Mouse (Mus musculus) 3T3-L1 (cell line): ENCODE data around the gene Zfp605.
A peak's percentile ranks its signal among the peaks of the same experiment; 100 is the strongest.
"Not testable (repeated sequence)": the region's sequence is repeated elsewhere in the genome, so short reads cannot be mapped to it uniquely, and the experiment has no call there.

Experiments
- DNase-seq: peaks from one replicate; pipeline ENCODE4 v3.0.0-alpha.2; 2015; ENCODE audit warnings: low read depth, low spot score

Gene Zfp605

GRCm38 (mm10) chr5:110107581-110108304 lies 2.1 kb upstream of the Zfp605 start, which contains the start of gene Gtpbp6:
Gene Gtpbp6, minus strand, starts transcription at chr5:110108197.
- peak; percentile 99 for DNase-seq

- DNase-seq, result peak; percentile 99
Measured at GRCm38 (mm10) chr5:110108305-110108628, 1.6 kb upstream of the Zfp605 start.

GRCm38 (mm10) chr5:110122380-110122779 lies 12.5 kb downstream of the Zfp605 start:
- DNase-seq, result not testable (repeated sequence)

- peak; percentile 96 for DNase-seq
Measured at GRCm38 (mm10) chr5:110135293-110136086, 25.6 kb downstream of the Zfp605 start, which contains the start of gene Chfr. Gene Chfr, plus strand, starts transcription at chr5:110135842.

GRCm38 (mm10) chr5:110136087-110136464 lies 26.2 kb downstream of the Zfp605 start:
- DNase-seq, result no peak

- DNase-seq, result no peak
Measured at GRCm38 (mm10) chr5:110137816-110138215, 27.9 kb downstream of the Zfp605 start.

GRCm38 (mm10) chr5:110139325-110139724 lies 29.4 kb downstream of the Zfp605 start:
- DNase-seq, result no peak

- DNase-seq, result no peak
Measured at GRCm38 (mm10) chr5:110140424-110140823, 30.5 kb downstream of the Zfp605 start.

GRCm38 (mm10) chr5:110142309-110142708 lies 32.4 kb downstream of the Zfp605 start:
- peak; percentile 92 for DNase-seq

- peak; percentile 63 for DNase-seq
Measured at GRCm38 (mm10) chr5:110143007-110143406, 33.1 kb downstream of the Zfp605 start.

- no peak for DNase-seq
Measured at GRCm38 (mm10) chr5:110169374-110169773, 59.5 kb downstream of the Zfp605 start.

- DNase-seq, result peak; percentile 94
Measured at GRCm38 (mm10) chr5:110176362-110177020, 66.6 kb downstream of the Zfp605 start, which contains the start of gene Golga3. Gene Golga3, plus strand, starts transcription at chr5:110176701.

- peak; percentile 38 for DNase-seq
Measured at GRCm38 (mm10) chr5:110177021-110177420, 67.1 kb downstream of the Zfp605 start.

- DNase-seq, result no peak
Measured at GRCm38 (mm10) chr5:110178628-110179027, 68.7 kb downstream of the Zfp605 start.
